Mouse (Mus musculus): ENCODE measurements around the gene Plekha3. TPM values are rescaled to one million over a fixed set of nuclear protein-coding genes. Genes with fewer than 3 reads are reported as not detected.

Plekha3 gene
- total and polyA plus RNA-seq, 3 experiments: 12.1 to 38.6 (median 30.0) TPM

GRCm38 (mm10) chr2:76671641-76672040 is 3.4 kb upstream of the Plekha3 start:
- dilution Hi-C loops (cut with MboI; ENCODE audit: extremely low pct_ligation_motif_present, extremely low pct_unique_long_range_greater_than_20kb, low sequenced_read_pairs) (no loop called here), in situ Hi-C loops (cut with MboI; ENCODE audit: low pct_ligation_motif_present, low pct_unique_long_range_greater_than_20kb, low sequenced_read_pairs) (no loop called here)
- H3K9me3 ChIP-seq (replicated peaks; ENCODE audit: low read length): no peaks in the 10 kb centered on the region
- no peaks in the 10 kb centered on the region for H3K27me3 ChIP-seq (replicated peaks)
- peak overlapping the region; percentile 94 for H3K4me2 ChIP-seq (ENCODE audit: insufficient read depth, low read depth, poor library complexity, severe bottlenecking)
- no peak overlapping the region for H3K27ac ChIP-seq (ENCODE audit: insufficient read depth, low read depth)
- peak overlapping the region; percentile 65 to 79 (median 75) for H3K4me3 ChIP-seq (replicated peaks in 1 of 3; ENCODE audit: low read depth in 2 of 3, low read length in 2 of 3, poor library complexity in 1 of 3)
- H3K79me2 ChIP-seq (replicated peaks; ENCODE audit: control insufficient read depth, extremely low read depth, insufficient read depth, poor library complexity, severe bottlenecking): peaks cover 16% of the 10 kb centered on the region
- DNase-seq (ENCODE audit: extremely low read depth): no peak
- TF ChIP-seq KAT2A (IDR thresholded peaks at IDR 0.05; ENCODE audit: insufficient replicate concordance, low read length) (no peak), MAX (IDR thresholded peaks at IDR 0.05; ENCODE audit: low read length) (no peak), ZNF384 (IDR thresholded peaks at IDR 0.05; ENCODE audit: low read depth, low read length) (peak; percentile 62; the same call in 1 of the 2 replicates)
- H3K9ac ChIP-seq (ENCODE audit: insufficient read depth, low read depth): peak overlapping the region; percentile 76
- peaks cover 0 to 21% of the 10 kb centered on the region in 2 experiments for H3K36me3 ChIP-seq (replicated peaks in 1 of 2; ENCODE audit: control insufficient read depth in 1 of 2, insufficient read depth in 1 of 2, low read length in 1 of 2)
- peaks cover 0 to 11% of the 10 kb centered on the region in 2 experiments; a peak in 2 of 4 replicates for H3K4me1 ChIP-seq (ENCODE audit: control insufficient read depth in 1 of 2, insufficient read depth in 2 of 2)

- Histone ChIP-seq H3K9me3 (replicated peaks; ENCODE audit: low read length) (no peaks in the 10 kb centered on the region), H3K4me1 (ENCODE audit: control insufficient read depth in 1 of 2, insufficient read depth in 2 of 2) (peaks cover 0 to 15% of the 10 kb centered on the region in 2 experiments; a peak in 2 of 4 replicates), H3K27me3 (replicated peaks) (no peaks in the 10 kb centered on the region), H3K4me2 (ENCODE audit: insufficient read depth, low read depth, poor library complexity, severe bottlenecking) (peak overlapping the region; percentile 94), H3K79me2 (replicated peaks; ENCODE audit: control insufficient read depth, extremely low read depth, insufficient read depth, poor library complexity, severe bottlenecking) (peaks cover 20% of the 10 kb centered on the region), H3K4me3 (replicated peaks in 1 of 3; ENCODE audit: low read depth in 2 of 3, low read length in 2 of 3, poor library complexity in 1 of 3) (peak overlapping the region; percentile 65 to 79 (median 75)), H3K27ac (ENCODE audit: insufficient read depth, low read depth) (no peak overlapping the region; the same call in 1 of the 2 replicates), H3K36me3 (replicated peaks in 1 of 2; ENCODE audit: control insufficient read depth in 1 of 2, insufficient read depth in 1 of 2, low read length in 1 of 2) (peaks cover 0 to 16% of the 10 kb centered on the region in 2 experiments), H3K9ac (ENCODE audit: insufficient read depth, low read depth) (peak overlapping the region; percentile 76)
- peak; percentile 14 for DNase-seq (ENCODE audit: extremely low read depth)
- in situ Hi-C loops (cut with MboI; ENCODE audit: low pct_ligation_motif_present, low pct_unique_long_range_greater_than_20kb, low sequenced_read_pairs) (no loop called here), dilution Hi-C loops (cut with MboI; ENCODE audit: extremely low pct_ligation_motif_present, extremely low pct_unique_long_range_greater_than_20kb, low sequenced_read_pairs) (no loop called here)
- TF ChIP-seq USF1 (IDR thresholded peaks at IDR 0.05; ENCODE audit: low read depth, low read length): no peak
- peak; percentile 43; the same call in 1 of the 2 replicates for TF ChIP-seq SIN3A (IDR thresholded peaks at IDR 0.05; ENCODE audit: low read length)
- TF ChIP-seq PAX5 (IDR thresholded peaks at IDR 0.05; ENCODE audit: low read length): no peak
- no peak for TF ChIP-seq POLR2AphosphoS2 (IDR thresholded peaks at IDR 0.05; ENCODE audit: low read depth, low read length)
- TF ChIP-seq POLR2A (IDR thresholded peaks at IDR 0.05; ENCODE audit: low read depth, low read length): no peak
- TF ChIP-seq CHD2 (IDR thresholded peaks at IDR 0.05; ENCODE audit: low read length): no peak
- TF ChIP-seq CTCF (conservative IDR thresholded peaks at IDR 0.05 in 1 of 2, IDR thresholded peaks at IDR 0.05 in 1 of 2; ENCODE audit: low read depth in 2 of 2, low read length in 2 of 2): no peak
- no peak for TF ChIP-seq ZC3H11A (IDR thresholded peaks at IDR 0.05; ENCODE audit: low read depth, low read length)
- TF ChIP-seq HCFC1 (IDR thresholded peaks at IDR 0.05; ENCODE audit: low read depth, low read length): no peak
- TF ChIP-seq CHD1 (IDR thresholded peaks at IDR 0.05; ENCODE audit: low read depth, low read length): peak; percentile 73
- no peak for TF ChIP-seq KAT2A (IDR thresholded peaks at IDR 0.05; ENCODE audit: insufficient replicate concordance, low read length)
- no peak for TF ChIP-seq RCOR1 (conservative IDR thresholded peaks at IDR 0.05; ENCODE audit: low read depth, low read length)
- TF ChIP-seq MYC (IDR thresholded peaks at IDR 0.05; ENCODE audit: low read depth, low read length): no peak
- no peak for TF ChIP-seq TCF12 (IDR thresholded peaks at IDR 0.05; ENCODE audit: low read depth, low read length)
- TF ChIP-seq TBP (conservative IDR thresholded peaks at IDR 0.05; ENCODE audit: low read depth, low read length): no peak
- no peak for TF ChIP-seq JUN (IDR thresholded peaks at IDR 0.05; ENCODE audit: insufficient read depth, low read depth, low read length)
Measured at GRCm38 (mm10) chr2:76672134-76672745, 2.8 kb upstream of the Plekha3 start.
